Mouse (Mus musculus) hindbrain, embryonic 12.5 days (tissue): ENCODE measurements at regions not wholly inside any gene's neighbourhood (a gene's known extent, or its start where the extent isn't known, plus 50 kb on each side); places are given as distances from the start of the nearest gene placed in this dataset.

ENCODE experiments used
- ATAC-seq: fragments of 200-750 bp; cut with Nextera tagmentation; 2 replicates; pipeline ENCODE4 v1.8.0; 2017; ENCODE audit warnings: moderate TSS enrichment; ENCODE audit not compliant: low FRiP score
- H3K27ac ChIP-seq: fragments of 300-500 bp; sonication (generic); 2 replicates; pipeline ENCODE4 v1.5.1; 2016; ENCODE audit warnings: mild to moderate bottlenecking
- H3K27me3 ChIP-seq: fragments of 300-500 bp; sonication (generic); 2 replicates; pipeline ENCODE4 v1.6.1; 2016; ENCODE audit warnings: mild to moderate bottlenecking
- H3K36me3 ChIP-seq: fragments of 300-500 bp; sonication (generic); 2 replicates; pipeline ENCODE4 v1.6.1; 2016; ENCODE audit warnings: mild to moderate bottlenecking
- H3K4me1 ChIP-seq: fragments of 300-500 bp; sonication (generic); 2 replicates; pipeline ENCODE4 v1.6.1; 2016
- H3K4me2 ChIP-seq: fragments of 300-500 bp; sonication (generic); replicated peaks from 2 replicates; pipeline ENCODE4 v1.6.1; 2016; ENCODE audit warnings: mild to moderate bottlenecking
- H3K4me3 ChIP-seq: fragments of 300-500 bp; sonication (generic); 2 replicates; pipeline ENCODE4 v1.5.1; 2016; ENCODE audit warnings: mild to moderate bottlenecking
- H3K9ac ChIP-seq: fragments of 300-500 bp; sonication (generic); 2 replicates; pipeline ENCODE4 v1.6.1; 2016; ENCODE audit warnings: mild to moderate bottlenecking, moderate library complexity
- H3K9me3 ChIP-seq: fragments of 300-500 bp; sonication (generic); replicated peaks from 2 replicates; pipeline ENCODE4 v1.6.1; 2016; ENCODE audit warnings: mild to moderate bottlenecking
- WGBS: fragments of 180-500 bp; shearing (Covaris S2); methylation state at CpG from one replicate; pipeline ENCODE4 v1.1.7; 2016; 5-methylcytosine and 5-hydroxymethylcytosine counted together

DNA sequence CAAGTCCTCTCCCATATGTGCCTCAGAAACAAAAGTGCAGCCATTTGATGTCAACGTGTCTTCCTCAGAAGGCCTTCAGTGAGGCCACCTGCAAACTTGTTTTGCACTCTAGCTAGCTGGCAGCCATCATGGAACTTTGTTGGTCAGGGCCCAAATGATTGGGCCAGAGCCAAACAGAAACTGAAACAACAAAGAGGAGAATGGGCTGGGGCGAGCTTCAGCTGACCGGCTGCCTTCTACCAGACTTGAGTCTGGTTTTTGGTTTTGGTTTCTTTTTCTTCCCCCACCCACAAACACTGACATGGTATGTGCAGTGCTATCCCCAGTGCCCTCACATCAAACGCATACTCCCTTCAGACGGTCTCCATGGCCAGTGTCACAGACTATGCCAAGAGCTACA is 183.7 kb downstream of the Prkcq start:
- H3K27me3 ChIP-seq: no peaks in the 10 kb centered on the region
- no peaks in the 10 kb centered on the region for H3K4me1 ChIP-seq
- no peak overlapping the region for H3K27ac ChIP-seq
- WGBS: 95% methylated on average over 5 of the region's 5 CpGs
- no peak overlapping the region for H3K4me2 ChIP-seq
- no peak overlapping the region for H3K4me3 ChIP-seq
- H3K9me3 ChIP-seq: 0 out of 2 replicates have a peak, but pooled peaks cover 3% of the 10 kb centered on the region
- H3K36me3 ChIP-seq: no peaks in the 10 kb centered on the region
- no peak overlapping the region for H3K9ac ChIP-seq
- ATAC-seq: no peak
